Mouse (Mus musculus) MEL-GATA-1-ER (cell line): ENCODE data around the gene Ftcd.

Source experiments
- DNase-seq: peaks from one replicate; pipeline ENCODE4 v3.0.0-alpha.2; 2012; ENCODE audit warnings: low read depth; ENCODE audit errors: extremely low read depth

The Ftcd gene

GRCm38 (mm10) chr10:76602690-76603089 lies 27.2 kb downstream of the Ftcd start:
- no peak for DNase-seq

GRCm38 (mm10) chr10:76612473-76612872 lies 37.0 kb downstream of the Ftcd start:
- no peak for DNase-seq

GRCm38 (mm10) chr10:76622411-76622810 lies 47.0 kb downstream of the Ftcd start:
- DNase-seq: no peak

GRCm38 (mm10) chr10:76622928-76623680 lies 47.7 kb downstream of the Ftcd start, which contains the start of gene Col6a2:
Gene Col6a2, minus strand, starts transcription at chr10:76623630.
- DNase-seq: peak; percentile 15

GRCm38 (mm10) chr10:76623734-76624133 lies 48.3 kb downstream of the Ftcd start:
- DNase-seq: no peak

- DNase-seq: no peak
These were observed 49.5 kb downstream of the Ftcd start for GRCm38 (mm10) chr10:76624903-76625302.

GRCm38 (mm10) chr10:76627714-76628113 lies 52.3 kb downstream of the Ftcd start:
- DNase-seq: no peak

GRCm38 (mm10) chr10:76630657-76631056 lies 55.2 kb downstream of the Ftcd start:
- no peak for DNase-seq

- no peak for DNase-seq
These were observed 57.2 kb downstream of the Ftcd start for GRCm38 (mm10) chr10:76632630-76633029.

- no peak for DNase-seq
These were observed 58.7 kb downstream of the Ftcd start for GRCm38 (mm10) chr10:76634094-76634571.

- DNase-seq: no peak
These were observed 59.1 kb downstream of the Ftcd start for GRCm38 (mm10) chr10:76634584-76634983.

GRCm38 (mm10) chr10:76636026-76636425 lies 60.6 kb downstream of the Ftcd start:
- no peak for DNase-seq

- DNase-seq: no peak
These were observed 61.2 kb downstream of the Ftcd start for GRCm38 (mm10) chr10:76636601-76637000.
